Mouse (Mus musculus) spleen, adult 2 months (tissue): ENCODE measurements around the gene Fcgr1.

Experiments used
- CTCF ChIP-seq: fragments of 200-500 bp; IDR thresholded peaks from 2 replicates; pipeline ENCODE4 v1.5.1; 2011; ENCODE audit warnings: mild to moderate bottlenecking, inconsistent platforms; ENCODE audit not compliant: insufficient read depth, insufficient read length, insufficient replicate concordance; ENCODE audit errors: extremely low read depth
- POLR2A ChIP-seq: fragments of 200-500 bp; IDR thresholded peaks from 2 replicates; pipeline ENCODE4 v1.6.1; 2011; ENCODE audit warnings: low read depth, low read length, inconsistent platforms

GRCm38 (mm10) chr3:96300706-96301529 is 7.1 kb upstream of the Fcgr1 start:
- TF ChIP-seq CTCF, result no peak
- TF ChIP-seq POLR2A, result no peak
